Mouse (Mus musculus) embryonic facial prominence, embryonic 14.5 days (tissue): ENCODE data around the gene Tmem51. TPM values are rescaled to one million over a fixed set of nuclear protein-coding genes. Genes with fewer than 3 reads are reported as not detected.

Source experiments
- ATAC-seq: fragments of 200-750 bp; cut with Nextera tagmentation; 2 replicates; pipeline ENCODE4 v1.8.0; 2017; ENCODE audit warnings: low read depth, moderate number of reproducible peaks, moderate TSS enrichment
- DNase-seq: peaks from one replicate; pipeline ENCODE4 v3.0.0-alpha.2; 2015; ENCODE audit warnings: low spot score
- H3K27ac ChIP-seq: fragments of 300-500 bp; sonication (generic); replicated peaks from 2 replicates; pipeline ENCODE4 v1.5.1; 2014; ENCODE audit warnings: low read depth, mild to moderate bottlenecking, low read length, moderate library complexity
- H3K27me3 ChIP-seq: fragments of 300-500 bp; sonication (generic); replicated peaks from 2 replicates; pipeline ENCODE4 v1.6.1; 2014; ENCODE audit warnings: low read length; ENCODE audit not compliant: control insufficient read depth, insufficient read depth
- H3K36me3 ChIP-seq: fragments of 300-500 bp; sonication (generic); 2 replicates; pipeline ENCODE4 v1.6.1; 2014; ENCODE audit warnings: low read length, mixed read lengths; ENCODE audit not compliant: control insufficient read depth, insufficient read depth
- H3K4me1 ChIP-seq: fragments of 300-500 bp; sonication (generic); 2 replicates; pipeline ENCODE4 v1.6.1; 2014; ENCODE audit warnings: antibody characterized with exemption, low read length; ENCODE audit not compliant: control insufficient read depth, insufficient read depth
- H3K4me2 ChIP-seq: fragments of 300-500 bp; sonication (generic); 2 replicates; pipeline ENCODE4 v1.6.1; 2014; ENCODE audit warnings: low read depth, mild to moderate bottlenecking, low read length, moderate library complexity, mixed read lengths
- H3K4me3 ChIP-seq: fragments of 300-500 bp; sonication (generic); 2 replicates; pipeline ENCODE4 v1.5.1; 2014; ENCODE audit warnings: low read depth, mild to moderate bottlenecking, low read length
- H3K9ac ChIP-seq: fragments of 300-500 bp; sonication (generic); 2 replicates; pipeline ENCODE4 v1.6.1; 2014; ENCODE audit warnings: low read depth, mild to moderate bottlenecking, low read length, moderate library complexity, mixed read lengths
- H3K9me3 ChIP-seq: fragments of 300-500 bp; sonication (generic); 2 replicates; pipeline ENCODE4 v1.6.1; 2016; ENCODE audit warnings: low read length; ENCODE audit not compliant: control insufficient read depth
- WGBS: fragments of 180-500 bp; shearing (Covaris S2); extraction: QIAGEN DNeasy Blood & Tissue Kit; methylation state at CpG from one replicate; pipeline ENCODE4 v1.1.7; 2014; 5-methylcytosine and 5-hydroxymethylcytosine counted together
- polyA plus RNA-seq: library from polyadenylated mRNA; unstranded; fragments of >200 nt; fragmentation: Nextera tagmentation; extraction: Ambion mirVana; gene quantifications from 2 replicates; pipeline ENCODE4 v1.2.1, GENCODE M21; 2014

The Tmem51 gene
- polyA plus RNA-seq, 1 experiment from 2014 or later = 14.6 TPM

DNA sequence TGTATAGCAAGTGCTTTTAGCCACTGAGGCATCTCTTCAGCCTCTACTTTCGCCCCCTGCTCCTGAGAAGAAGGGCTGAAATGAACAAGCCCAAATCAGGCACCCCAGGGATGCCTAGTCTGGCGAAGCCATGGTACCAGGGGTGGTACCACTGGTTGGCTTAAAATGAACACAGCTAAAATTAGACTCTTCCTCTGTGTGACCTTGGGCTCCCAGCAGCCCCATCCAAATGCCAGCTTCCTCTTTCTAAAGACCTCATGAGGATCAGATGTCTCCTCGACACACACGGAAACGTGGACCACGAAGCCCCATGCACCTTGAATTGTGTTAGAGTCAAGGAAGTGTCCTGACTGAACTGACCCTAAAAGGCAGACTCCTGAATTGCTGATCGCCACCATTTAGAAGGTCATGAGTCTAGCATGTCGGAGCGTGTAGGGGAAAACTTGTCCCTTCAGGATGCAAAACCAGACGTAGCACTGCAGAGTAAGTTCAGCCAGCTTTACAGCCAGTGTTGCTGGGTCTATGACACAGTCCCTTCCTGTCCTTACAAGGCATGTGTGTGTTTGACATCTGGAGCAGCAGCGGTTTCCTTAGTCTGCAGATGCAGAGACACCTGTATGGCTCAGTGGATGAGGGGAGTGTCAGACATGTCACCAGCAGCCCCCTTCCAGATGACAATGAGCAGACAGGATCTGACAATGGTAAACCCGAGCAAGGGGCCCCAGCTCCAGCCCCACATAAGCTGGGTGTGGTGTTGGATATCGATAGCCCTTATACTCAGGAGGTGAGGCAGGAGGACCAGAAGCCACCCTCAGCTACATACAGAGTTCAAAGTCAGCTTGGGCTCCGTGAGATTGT, 4.2 kb downstream of the Tmem51 start:
- H3K9ac ChIP-seq = no peak overlapping the region
- ATAC-seq = no peak
- no peaks in the 10 kb centered on the region for H3K9me3 ChIP-seq
- 60% methylated on average over 14 of the region's 14 CpGs for WGBS
- H3K4me3 ChIP-seq = no peak overlapping the region
- H3K4me2 ChIP-seq = no peak overlapping the region
- H3K36me3 ChIP-seq = no peaks in the 10 kb centered on the region
- H3K4me1 ChIP-seq = peaks cover 45% of the 10 kb centered on the region
- H3K27me3 ChIP-seq = no peaks in the 10 kb centered on the region
- no peak overlapping the region for H3K27ac ChIP-seq
- no peak for DNase-seq

- Histone ChIP-seq H3K9ac (0 out of 2 replicates have a peak overlapping the region, but pooled peaks have one; percentile 20), H3K9me3 (no peaks in the 10 kb centered on the region), H3K27me3 (no peaks in the 10 kb centered on the region), H3K4me3 (no peak overlapping the region), H3K27ac (peak overlapping the region; percentile 61), H3K4me2 (peak overlapping the region; percentile 37), H3K4me1 (peaks cover 44% of the 10 kb centered on the region), H3K36me3 (no peaks in the 10 kb centered on the region)
- DNase-seq (peak; percentile 87), ATAC-seq (peak; percentile 41; the same call in 1 of the 2 replicates)
- WGBS = 17% methylated on average over 18 of the region's 18 CpGs
These were observed 6.4 kb downstream of the Tmem51 start for GRCm38 (mm10) chr4:142077572-142078271.

GRCm38 (mm10) chr4:142076883-142077282, 7.2 kb downstream of the Tmem51 start:
- H3K27ac ChIP-seq = no peak overlapping the region
- peaks cover 49% of the 10 kb centered on the region for H3K4me1 ChIP-seq

DNA sequence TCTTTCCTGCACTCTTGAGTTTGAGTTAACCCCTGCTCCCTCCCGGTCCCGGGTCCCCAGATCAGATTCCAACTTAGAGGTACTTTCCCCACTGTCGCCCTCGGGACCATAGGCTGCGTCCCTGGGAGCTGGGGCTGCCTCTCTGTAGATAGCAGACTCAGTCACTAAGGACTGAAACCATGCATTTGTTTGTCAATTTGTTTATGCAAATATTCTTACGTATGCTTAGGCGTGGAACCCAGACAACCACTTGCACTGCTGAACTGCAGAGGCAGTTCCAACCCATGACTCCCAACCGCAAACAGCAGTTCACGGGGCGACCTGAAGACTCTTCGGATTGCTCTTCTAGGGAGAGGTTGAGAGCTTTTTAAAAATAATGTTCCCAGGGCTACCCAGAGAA, 8.2 kb downstream of the Tmem51 start:
- no peaks in the 10 kb centered on the region for H3K36me3 ChIP-seq
- no peak overlapping the region for H3K4me2 ChIP-seq
- H3K4me3 ChIP-seq = no peak overlapping the region
- peaks cover 49% of the 10 kb centered on the region for H3K4me1 ChIP-seq
- 80% methylated on average over 11 of the region's 11 CpGs for WGBS
- no peak for DNase-seq
- H3K27ac ChIP-seq = no peak overlapping the region
- H3K9ac ChIP-seq = no peak overlapping the region
- H3K27me3 ChIP-seq = no peaks in the 10 kb centered on the region
- ATAC-seq = no peak
- no peaks in the 10 kb centered on the region for H3K9me3 ChIP-seq

More at GRCm38 (mm10) chr4:142076883-142077282, 7.2 kb downstream of the Tmem51 start:
- Histone ChIP-seq H3K9ac (no peak overlapping the region), H3K9me3 (no peaks in the 10 kb centered on the region), H3K4me3 (no peak overlapping the region), H3K4me2 (no peak overlapping the region), H3K27me3 (no peaks in the 10 kb centered on the region), H3K36me3 (no peaks in the 10 kb centered on the region)
- 49% methylated on average over 1 of the region's 1 CpGs for WGBS
- no peak for DNase-seq
- no peak for ATAC-seq

- 53% methylated on average over 12 of the region's 13 CpGs for WGBS
- DNase-seq (no peak), ATAC-seq (no peak)
- Histone ChIP-seq H3K4me3 (no peak overlapping the region), H3K4me2 (no peak overlapping the region), H3K27ac (no peak overlapping the region), H3K27me3 (no peaks in the 10 kb centered on the region), H3K9ac (no peak overlapping the region), H3K4me1 (peaks cover 43% of the 10 kb centered on the region), H3K36me3 (no peaks in the 10 kb centered on the region), H3K9me3 (no peaks in the 10 kb centered on the region)
These were observed 9.9 kb downstream of the Tmem51 start for GRCm38 (mm10) chr4:142074060-142074732.

GRCm38 (mm10) chr4:142071243-142071991, 12.7 kb downstream of the Tmem51 start:
- H3K27ac ChIP-seq = 0 out of 2 replicates have a peak overlapping the region, but pooled peaks have one; percentile 10
- no peak overlapping the region for H3K9ac ChIP-seq
- H3K4me3 ChIP-seq = no peak overlapping the region
- no peaks in the 10 kb centered on the region for H3K36me3 ChIP-seq
- peaks cover 29% of the 10 kb centered on the region for H3K4me1 ChIP-seq
- no peaks in the 10 kb centered on the region for H3K9me3 ChIP-seq
- ATAC-seq (no peak), DNase-seq (no peak)
- H3K4me2 ChIP-seq = peak overlapping the region; percentile 10; the same call in 1 of the 2 replicates
- WGBS = 12% methylated on average over 18 of the region's 18 CpGs
- no peaks in the 10 kb centered on the region for H3K27me3 ChIP-seq

DNA sequence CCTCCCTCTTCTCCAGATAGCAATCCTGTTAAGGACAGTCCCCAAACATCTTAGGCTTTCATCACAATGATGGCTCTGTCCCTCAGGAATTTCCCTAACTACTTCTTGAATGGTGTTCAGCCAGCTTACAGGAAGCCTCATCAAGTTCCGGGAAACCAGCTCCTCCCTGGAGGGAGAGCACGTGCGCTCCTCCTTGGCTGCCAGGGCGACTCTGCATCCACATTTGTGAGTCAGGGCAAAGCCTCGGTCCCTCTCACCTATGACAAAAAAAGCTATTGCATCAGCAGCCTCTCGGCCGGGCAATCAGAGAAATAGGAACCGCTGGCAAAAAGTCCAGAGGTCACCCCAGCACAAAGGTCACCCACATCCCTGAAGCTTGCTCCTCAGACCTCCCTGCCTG, 13.3 kb downstream of the Tmem51 start:
- DNase-seq = no peak

More for the DNA sequence above, 13.3 kb downstream of the Tmem51 start:
- no peak overlapping the region for H3K4me3 ChIP-seq
- ATAC-seq = no peak
- H3K4me1 ChIP-seq = peaks cover 32% of the 10 kb centered on the region
- no peaks in the 10 kb centered on the region for H3K9me3 ChIP-seq
- H3K27me3 ChIP-seq = no peaks in the 10 kb centered on the region
- no peaks in the 10 kb centered on the region for H3K36me3 ChIP-seq
- no peak overlapping the region for H3K9ac ChIP-seq
- H3K27ac ChIP-seq = no peak overlapping the region
- 13% methylated on average over 8 of the region's 8 CpGs for WGBS
- no peak overlapping the region for H3K4me2 ChIP-seq
